Mouse (Mus musculus) embryonic fibroblast, embryonic 13.5 days (primary cell): ENCODE measurements at regions not wholly inside any gene's neighbourhood (a gene's known extent, or its start where the extent isn't known, plus 50 kb on each side); places are given as distances from the start of the nearest gene placed in this dataset.

Experiments
- CTCF ChIP-seq: IDR thresholded peaks from 2 replicates; pipeline ENCODE4 v1.5.1; 2011; ENCODE audit warnings: mild to moderate bottlenecking, control low read depth, low read length, moderate library complexity, borderline replicate concordance; ENCODE audit not compliant: insufficient read depth
- POLR2A ChIP-seq: IDR thresholded peaks from 2 replicates; pipeline ENCODE4 v1.6.1; 2011; ENCODE audit warnings: low read depth, mild to moderate bottlenecking, control low read depth, low read length, moderate library complexity

DNA sequence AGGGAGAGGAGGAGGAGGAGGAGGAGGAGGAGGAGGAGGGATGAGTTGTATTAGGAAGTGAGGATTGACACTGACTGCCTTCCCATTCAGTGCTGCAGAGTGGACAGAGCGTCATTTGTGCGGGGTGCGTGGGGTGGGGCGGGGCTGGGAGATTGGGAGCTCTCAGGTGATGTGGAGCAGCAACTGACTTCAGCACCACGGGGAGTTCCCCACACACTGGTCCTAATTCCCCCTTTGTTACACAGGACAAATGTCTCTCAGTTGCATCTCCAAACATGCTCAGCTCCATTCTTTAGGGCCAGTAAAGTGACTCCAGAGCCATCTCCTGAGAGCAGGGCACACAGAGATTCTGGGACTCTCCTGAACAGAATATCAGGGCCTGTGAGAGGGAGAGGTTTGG, 118.5 kb upstream of the Zc3h12a start:
- TF ChIP-seq POLR2A (no peak), CTCF (no peak)
